Mouse (Mus musculus) liver (tissue): ENCODE data around the gene Filip1l.
"Not testable (repeated sequence)": the region's sequence is repeated elsewhere in the genome, so short reads cannot be mapped to it uniquely, and the experiment has no call there.

Experiments
- DNase-seq: peaks from one replicate; pipeline ENCODE4 v3.0.0-alpha.2; 2020; ENCODE audit warnings: mixed read lengths

Filip1l gene

GRCm38 (mm10) chr16:57353932-57354331 lies 1.0 kb downstream of the Filip1l start:
- DNase-seq: no peak

DNA sequence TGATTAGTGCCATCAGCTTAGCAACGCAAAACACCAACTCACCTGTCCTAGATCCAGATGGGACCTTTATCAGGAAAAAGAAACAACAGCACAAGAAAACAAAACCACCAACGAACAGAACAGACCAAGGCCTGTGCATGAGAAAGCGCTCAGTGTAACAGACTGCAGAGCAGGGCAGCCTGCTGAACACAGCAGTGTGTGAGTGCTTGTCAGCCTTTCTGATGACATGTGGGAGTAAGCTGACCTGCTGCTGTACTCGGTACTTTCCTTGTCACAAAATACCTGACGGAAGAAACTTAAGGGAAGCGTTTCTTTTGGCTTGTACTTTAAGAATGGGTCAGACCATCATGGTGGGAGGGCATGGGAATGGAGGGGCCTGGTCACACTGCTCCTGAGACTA lies 3.6 kb downstream of the Filip1l start:
- no peak for DNase-seq

- no peak for DNase-seq
These were observed 4.1 kb downstream of the Filip1l start for GRCm38 (mm10) chr16:57357011-57357410.

DNA sequence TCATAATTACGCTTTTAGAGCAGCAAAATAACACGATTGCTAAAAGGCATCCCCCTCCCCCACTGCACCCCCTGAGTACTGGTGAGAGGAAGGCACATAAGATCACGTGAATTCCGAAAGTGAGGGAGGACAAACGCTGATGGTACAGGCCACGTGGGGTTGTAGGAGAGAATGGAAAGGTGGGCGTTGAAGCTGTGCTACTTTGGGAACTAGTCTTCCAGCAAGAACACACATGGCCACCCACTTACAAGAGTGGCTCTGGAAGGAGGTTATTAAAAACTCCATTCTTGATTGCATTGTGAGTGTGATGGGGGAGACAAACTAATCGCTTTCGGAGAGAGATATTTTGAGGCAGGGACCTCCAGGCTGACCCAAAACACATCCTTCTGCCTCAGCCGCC lies 6.4 kb downstream of the Filip1l start:
- no peak for DNase-seq

GRCm38 (mm10) chr16:57360785-57361184 lies 7.9 kb downstream of the Filip1l start:
- DNase-seq: no peak

- peak; percentile 33 for DNase-seq
These were observed 9.9 kb downstream of the Filip1l start for GRCm38 (mm10) chr16:57362679-57363401.

- DNase-seq: no peak
These were observed 11.6 kb downstream of the Filip1l start for GRCm38 (mm10) chr16:57364498-57364897.

DNA sequence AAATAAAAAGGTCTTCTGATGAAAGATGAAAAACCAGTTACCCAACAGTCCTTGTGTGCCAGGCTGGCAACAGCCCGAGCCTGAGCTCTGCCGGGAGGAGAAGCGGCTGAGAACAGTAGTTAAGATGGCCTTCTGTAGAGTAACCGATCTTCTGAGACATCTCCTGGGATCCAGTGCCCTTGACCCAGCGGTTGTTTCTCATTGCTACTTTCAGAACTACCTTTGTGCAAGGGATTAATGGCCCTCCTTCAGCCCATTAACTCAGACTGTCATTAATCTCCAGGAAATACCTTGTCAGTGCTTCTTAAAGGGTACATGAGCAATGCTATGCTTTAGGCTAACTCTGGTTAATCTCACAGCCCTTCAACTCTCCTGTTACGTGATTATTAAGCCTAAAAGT lies 13.2 kb downstream of the Filip1l start:
- no peak for DNase-seq

DNA sequence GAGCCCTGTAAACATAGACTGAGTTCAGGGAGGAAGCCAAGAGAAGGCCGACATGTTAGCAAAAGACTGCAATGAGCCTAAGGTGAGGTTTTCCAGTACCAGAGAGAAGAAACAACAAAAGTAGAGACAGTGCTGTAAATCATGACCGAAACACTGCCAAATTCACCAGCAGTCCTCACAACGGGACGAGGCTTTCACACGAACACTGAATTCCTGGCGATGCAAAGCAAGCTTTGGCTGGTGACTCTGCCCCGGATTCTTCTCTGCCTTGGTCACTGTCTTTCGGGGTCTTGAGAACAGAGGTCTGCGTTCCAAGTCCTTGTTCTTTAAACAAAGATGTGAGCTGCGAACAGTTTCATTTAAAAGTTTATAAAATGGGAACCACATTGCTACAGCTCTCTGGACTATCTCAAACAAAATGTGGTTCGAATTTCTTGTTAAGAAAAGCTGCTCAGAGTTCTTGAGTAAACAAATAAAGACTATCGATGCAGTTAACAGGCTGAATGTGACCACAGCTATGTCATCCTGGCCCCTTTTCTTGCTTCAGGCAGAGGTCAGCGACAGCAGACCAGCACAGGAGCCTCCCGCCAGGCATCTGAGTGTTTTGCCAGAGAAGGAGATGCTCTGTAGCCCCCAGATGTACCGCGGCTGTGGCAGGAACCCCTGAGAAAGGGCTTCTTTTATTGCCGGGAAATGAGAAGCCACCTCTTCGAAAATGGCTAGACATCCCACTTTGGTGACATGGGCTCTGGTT lies 14.2 kb downstream of the Filip1l start:
- DNase-seq: no peak

DNA sequence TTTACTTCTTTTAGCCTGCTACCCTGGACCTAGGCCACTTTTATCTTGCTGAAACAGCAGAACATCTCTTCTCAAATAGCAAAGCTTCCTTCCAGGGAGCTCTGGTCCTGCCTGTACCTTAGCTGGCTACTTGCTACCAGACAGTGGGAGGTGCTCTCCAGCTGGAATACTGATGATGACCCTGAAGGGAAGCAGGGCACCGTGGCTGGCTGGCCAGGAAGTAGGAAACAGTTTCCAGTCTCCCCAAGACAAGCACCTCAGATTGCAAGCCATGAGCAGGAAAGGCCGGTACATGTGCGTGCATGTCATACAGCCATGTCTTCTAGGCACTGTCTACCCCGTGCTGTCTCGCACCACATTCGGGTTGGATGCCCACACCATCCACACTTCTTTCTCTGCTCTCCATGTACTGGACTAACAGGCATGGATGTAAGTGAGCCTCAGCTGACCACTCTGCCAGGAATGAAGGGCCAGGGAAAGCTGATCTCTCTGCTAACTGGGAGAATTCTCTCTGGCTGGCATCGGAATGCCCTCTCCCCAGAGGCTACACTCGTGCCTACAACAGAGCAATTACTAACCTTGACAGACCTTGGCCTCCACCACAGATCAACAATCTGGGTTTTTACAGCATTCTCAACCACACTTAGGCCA lies 17.1 kb downstream of the Filip1l start:
- DNase-seq: no peak

DNA sequence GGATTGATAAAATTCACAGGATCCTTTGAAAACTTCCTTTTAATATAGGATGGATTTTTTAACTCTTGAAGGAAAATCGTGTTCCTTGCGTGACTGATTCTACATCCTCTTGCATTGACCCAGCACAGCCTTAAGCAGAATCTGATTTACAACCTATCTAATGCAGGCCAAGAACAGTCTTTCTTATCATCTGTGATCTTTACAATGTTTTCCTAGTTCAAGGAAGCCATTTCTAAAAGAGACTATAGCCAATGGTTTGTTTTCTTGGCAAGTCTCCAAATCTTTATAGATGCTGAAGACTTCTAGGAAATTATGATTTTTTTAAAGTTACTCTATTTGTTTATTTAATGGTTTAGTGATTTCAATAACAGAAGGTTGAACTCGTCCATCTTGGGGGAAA lies 19.3 kb downstream of the Filip1l start:
- no peak for DNase-seq

GRCm38 (mm10) chr16:57375248-57375837 lies 22.4 kb downstream of the Filip1l start:
- no peak for DNase-seq

- DNase-seq: no peak
These were observed 25.9 kb downstream of the Filip1l start for GRCm38 (mm10) chr16:57378631-57379330.

- no peak for DNase-seq
These were observed 30.5 kb downstream of the Filip1l start for GRCm38 (mm10) chr16:57383266-57383971.

- DNase-seq: no peak
These were observed 31.4 kb downstream of the Filip1l start for GRCm38 (mm10) chr16:57384274-57384673.

- no peak for DNase-seq
These were observed 36.8 kb downstream of the Filip1l start for GRCm38 (mm10) chr16:57389566-57390251.

- not testable (repeated sequence) for DNase-seq
These were observed 38.3 kb downstream of the Filip1l start for GRCm38 (mm10) chr16:57391171-57391570.

DNA sequence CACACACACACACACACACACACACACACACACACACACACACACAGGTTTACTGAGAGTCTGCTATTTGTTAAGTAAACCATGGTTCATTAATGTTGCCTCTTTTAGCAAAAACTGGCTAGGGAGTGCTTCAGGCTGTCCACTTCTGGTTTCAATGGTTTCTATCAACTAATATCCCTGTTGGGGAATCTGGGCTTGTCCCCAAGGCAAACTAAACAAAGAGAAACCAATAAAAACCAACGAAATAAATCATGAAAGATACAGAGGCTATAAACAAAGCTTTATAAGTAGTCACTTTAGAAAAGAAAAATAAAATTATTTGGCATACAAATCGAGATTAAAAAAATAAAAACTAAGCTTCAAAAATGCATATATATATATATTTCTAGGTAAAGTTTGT lies 39.6 kb downstream of the Filip1l start:
- no peak for DNase-seq

DNA sequence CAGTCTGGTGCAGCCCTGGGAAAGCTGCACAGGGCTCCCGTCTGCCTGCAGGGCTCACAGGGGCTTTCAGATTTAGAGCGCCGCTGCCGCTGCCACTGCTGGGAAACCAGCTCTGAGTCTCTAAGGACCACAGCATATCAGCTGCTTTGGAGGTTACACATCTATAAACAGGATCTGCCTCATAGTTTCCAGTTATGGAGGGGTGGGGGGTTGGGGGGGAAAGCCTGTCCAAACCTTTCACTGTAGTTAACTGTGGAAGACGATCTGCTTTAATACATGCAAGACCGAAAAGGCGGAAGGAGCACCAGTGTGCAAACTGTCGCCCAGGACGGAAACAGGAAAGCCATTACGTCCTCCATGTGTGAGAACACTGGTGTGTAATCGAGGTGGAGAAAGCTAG lies 40.3 kb downstream of the Filip1l start:
- DNase-seq: no peak

- DNase-seq: no peak
These were observed 43.4 kb downstream of the Filip1l start for GRCm38 (mm10) chr16:57396249-57396648.

- DNase-seq: no peak
These were observed 45.0 kb downstream of the Filip1l start for GRCm38 (mm10) chr16:57397845-57398244.
